Mouse (Mus musculus): ENCODE data around the gene Naglu.

Gene Naglu

DNA sequence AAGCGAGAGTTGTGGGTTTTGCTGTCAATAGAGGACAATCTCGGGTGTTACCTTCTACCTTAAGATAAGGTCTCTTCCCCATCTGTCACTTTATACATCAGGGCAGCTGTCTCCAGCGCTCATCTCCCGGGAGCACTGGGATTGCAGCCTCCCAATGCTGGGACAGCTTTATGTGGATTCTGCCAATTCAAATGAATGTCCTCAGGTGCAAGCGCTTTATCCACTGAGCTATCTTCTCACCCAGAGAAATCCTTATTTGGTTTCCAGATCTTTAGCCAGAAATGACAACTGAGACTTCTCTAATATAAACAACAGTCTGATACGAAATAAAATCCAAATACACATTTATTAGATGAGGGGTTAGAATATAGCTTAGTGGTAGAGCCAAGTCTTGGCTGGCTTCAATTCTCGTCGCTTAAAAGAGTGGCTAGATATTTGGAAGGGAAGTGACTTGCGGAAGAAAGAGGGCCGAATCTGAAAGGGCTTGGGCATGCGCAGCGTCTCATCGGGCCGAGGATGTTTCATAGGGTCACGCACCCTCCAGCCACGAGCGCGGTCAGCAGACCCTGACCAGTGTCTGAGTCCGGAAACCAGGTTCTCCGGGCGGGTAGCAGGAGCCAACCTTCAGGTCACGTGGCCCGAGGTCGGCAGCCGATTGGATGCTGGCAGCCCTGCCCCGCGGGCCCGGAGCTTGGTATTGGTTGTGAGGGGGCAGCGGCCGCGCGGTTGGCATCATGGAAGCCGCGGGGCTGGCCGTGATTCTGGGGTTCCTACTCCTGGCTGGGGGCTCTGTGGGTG is at the start of gene Naglu:
Gene Naglu (plus strand): TSS at position 622 of the 798 bp plus-strand sequence.
- DNase-seq (ENCODE audit: low spot score) = peak; percentile 96

DNA sequence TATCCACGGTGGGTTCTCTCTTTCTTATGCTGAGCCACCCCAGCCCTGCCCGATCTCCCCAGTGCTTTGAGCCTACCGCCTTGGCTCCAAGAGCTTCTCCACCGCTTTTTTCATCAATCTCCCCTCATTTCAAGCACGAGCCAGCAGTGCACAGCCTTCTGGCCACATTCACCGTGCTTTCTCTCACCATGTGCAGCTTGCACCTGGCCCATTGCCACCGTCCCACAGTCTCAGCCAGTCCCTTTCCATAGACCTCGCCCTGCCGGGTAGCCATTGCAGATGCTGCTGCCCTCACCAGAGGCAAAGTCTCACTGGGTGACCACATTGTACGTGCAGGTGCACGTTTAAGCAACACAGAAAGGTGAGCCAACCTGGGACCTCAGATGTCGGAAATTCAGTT is 46.4 kb upstream of the Naglu start:
- peak; percentile 63 for DNase-seq (ENCODE audit: low spot score)

- DNase-seq (ENCODE audit: low spot score) = no peak
These were observed 45.8 kb upstream of the Naglu start for GRCm38 (mm10) chr11:101024001-101024400.

- no peak for DNase-seq (ENCODE audit: low spot score)
These were observed 42.7 kb upstream of the Naglu start for GRCm38 (mm10) chr11:101027121-101027520.

- DNase-seq (ENCODE audit: low spot score) = no peak
These were observed 40.5 kb upstream of the Naglu start for GRCm38 (mm10) chr11:101029320-101029719.

DNA sequence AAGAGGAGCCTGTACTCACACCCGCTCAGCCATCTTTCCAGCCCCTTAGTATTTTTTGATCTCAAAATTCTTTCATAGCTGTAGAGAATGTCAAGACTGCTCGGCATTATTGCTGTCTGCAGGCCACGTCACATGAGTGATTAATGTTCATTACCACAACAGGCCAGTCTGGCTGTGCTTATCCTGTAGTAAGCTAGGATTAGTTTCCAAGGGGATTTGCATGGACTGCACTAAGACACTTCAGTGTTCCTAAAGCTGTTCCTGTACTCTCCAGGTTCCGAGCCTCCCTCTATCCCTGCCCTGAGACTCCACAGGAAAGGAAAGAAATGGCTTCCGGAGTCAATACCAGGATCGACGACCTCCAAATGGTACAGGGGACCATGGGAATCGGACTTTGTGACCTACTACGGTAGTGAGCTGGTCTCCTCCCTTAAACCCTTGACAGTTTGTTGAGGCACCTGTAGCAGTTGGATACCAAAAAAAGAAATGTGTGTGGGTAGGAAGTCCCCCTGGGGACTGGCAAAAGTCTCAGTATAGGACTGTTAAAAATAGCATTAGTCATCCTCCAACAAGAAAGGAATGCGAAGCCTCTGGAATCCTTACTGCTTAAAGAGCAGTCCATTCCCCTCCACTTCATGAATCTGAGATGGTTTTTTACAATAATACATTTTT is 39.5 kb upstream of the Naglu start:
- DNase-seq (ENCODE audit: low spot score) = no peak

DNA sequence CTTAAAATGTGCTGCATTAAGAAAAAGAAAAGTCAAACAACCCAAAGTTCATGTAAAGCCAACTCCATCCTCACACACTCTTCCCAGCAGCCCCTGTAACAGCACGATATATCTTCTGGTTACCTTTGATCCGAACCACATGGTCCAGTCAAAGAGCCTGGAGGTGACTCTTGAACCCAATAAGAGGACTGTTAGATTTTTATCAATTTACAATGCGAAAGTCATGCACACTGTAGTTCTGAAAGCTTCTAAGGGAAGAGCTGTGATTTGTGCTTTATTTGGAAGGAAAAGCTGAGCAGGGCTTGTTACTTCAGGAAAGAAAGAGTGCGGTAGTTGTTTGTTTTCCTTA is 39.0 kb upstream of the Naglu start:
- DNase-seq (ENCODE audit: low spot score) = no peak

GRCm38 (mm10) chr11:101031470-101031869 is 38.3 kb upstream of the Naglu start:
- DNase-seq (ENCODE audit: low spot score) = no peak

DNA sequence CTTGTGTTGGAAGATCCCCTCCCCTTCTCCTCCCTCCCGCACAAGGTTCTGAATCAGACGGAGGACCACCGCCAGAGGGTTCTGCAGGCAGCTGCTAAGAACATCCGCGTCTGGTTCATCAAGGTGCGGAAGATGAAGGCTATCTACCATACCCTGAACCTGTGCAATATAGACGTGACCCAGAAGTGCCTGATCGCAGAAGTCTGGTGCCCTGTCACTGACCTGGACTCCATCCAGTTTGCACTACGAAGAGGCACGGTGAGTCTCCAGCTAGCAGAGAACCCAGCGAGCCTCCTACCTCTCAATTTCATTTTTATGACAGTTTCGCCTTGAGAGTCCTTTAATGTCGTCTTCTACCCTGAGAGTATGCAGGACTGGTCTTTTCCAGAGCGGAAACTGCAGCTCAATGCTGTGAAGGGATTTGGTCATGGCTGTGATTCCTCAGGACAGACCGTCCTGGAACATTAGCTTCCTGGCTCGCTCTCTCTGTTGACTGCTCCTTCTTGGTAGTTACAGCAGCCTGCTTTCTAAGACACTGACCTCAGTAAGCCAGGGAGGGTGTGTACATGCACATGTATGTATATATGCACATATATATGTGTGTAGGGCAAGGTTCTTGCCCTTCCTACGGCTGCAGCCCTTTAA is 35.8 kb upstream of the Naglu start:
- DNase-seq (ENCODE audit: low spot score) = no peak

GRCm38 (mm10) chr11:101034614-101035327 is 35.0 kb upstream of the Naglu start:
- no peak for DNase-seq (ENCODE audit: low spot score)

DNA sequence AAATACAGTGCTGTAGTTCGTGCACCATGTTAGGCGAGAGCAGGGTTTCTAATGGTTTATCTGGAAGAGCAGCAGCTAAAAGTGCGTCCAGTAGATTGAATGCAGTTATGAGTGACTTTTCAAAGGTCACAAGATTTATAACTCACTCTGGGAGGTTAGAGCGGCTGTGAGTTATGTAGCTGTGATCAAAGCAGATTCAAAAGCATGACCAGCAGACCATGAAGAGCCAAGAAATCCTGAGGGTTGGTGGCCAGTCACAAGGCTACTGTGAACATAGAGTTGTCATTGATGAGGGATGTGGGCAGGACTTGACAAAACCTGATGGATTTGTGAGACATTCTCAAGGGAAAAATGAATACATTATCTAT is 34.5 kb upstream of the Naglu start:
- no peak for DNase-seq (ENCODE audit: low spot score)

GRCm38 (mm10) chr11:101037795-101038194 is 32.0 kb upstream of the Naglu start:
- no peak for DNase-seq (ENCODE audit: low spot score)

DNA sequence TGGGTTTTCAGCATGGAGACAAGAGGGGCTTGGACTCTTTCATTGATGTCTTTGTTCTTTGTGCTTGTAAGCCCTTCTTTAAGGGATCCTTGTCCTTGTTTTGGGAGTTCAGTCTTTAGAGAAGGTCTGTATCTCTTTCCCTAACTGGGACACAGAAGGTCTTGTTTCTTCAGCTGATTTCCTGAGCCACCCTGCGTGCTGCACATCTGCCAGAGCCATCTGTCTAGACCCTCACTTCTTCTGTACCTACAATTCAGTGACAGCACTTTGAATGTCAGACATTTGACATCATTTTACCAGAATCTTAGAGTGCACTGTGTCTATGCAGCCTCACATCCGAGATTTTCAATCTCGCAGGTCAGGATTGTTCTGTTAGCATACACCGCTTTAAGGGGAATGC is 24.0 kb upstream of the Naglu start:
- no peak for DNase-seq (ENCODE audit: low spot score)

DNA sequence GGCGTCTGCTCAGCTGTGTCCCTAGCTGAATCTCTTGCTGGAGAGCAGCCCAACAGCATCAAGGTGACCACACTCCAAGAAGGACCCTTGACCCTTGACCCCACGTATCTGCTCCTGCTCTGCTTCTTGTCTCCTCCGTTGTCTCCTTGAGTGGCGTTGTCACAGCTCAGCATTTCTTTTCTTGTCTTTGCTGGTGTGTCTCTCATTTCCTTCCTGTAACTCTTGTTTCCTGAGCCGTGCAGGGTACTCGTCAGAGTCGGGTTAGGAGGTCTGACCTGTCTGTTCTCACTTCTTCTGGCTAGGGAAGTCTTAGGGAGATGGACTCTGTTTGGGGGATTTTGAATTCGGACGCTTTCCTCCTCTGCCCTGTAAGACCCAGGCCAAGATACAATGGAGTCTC is 23.4 kb upstream of the Naglu start:
- DNase-seq (ENCODE audit: low spot score) = no peak

- DNase-seq (ENCODE audit: low spot score) = no peak
These were observed 22.3 kb upstream of the Naglu start for GRCm38 (mm10) chr11:101047502-101047901.

- no peak for DNase-seq (ENCODE audit: low spot score)
These were observed 19.5 kb upstream of the Naglu start for GRCm38 (mm10) chr11:101050359-101050758.

GRCm38 (mm10) chr11:101051051-101051493 is 18.7 kb upstream of the Naglu start:
- no peak for DNase-seq (ENCODE audit: low spot score)

GRCm38 (mm10) chr11:101051617-101052016 is 18.2 kb upstream of the Naglu start:
- no peak for DNase-seq (ENCODE audit: low spot score)

DNA sequence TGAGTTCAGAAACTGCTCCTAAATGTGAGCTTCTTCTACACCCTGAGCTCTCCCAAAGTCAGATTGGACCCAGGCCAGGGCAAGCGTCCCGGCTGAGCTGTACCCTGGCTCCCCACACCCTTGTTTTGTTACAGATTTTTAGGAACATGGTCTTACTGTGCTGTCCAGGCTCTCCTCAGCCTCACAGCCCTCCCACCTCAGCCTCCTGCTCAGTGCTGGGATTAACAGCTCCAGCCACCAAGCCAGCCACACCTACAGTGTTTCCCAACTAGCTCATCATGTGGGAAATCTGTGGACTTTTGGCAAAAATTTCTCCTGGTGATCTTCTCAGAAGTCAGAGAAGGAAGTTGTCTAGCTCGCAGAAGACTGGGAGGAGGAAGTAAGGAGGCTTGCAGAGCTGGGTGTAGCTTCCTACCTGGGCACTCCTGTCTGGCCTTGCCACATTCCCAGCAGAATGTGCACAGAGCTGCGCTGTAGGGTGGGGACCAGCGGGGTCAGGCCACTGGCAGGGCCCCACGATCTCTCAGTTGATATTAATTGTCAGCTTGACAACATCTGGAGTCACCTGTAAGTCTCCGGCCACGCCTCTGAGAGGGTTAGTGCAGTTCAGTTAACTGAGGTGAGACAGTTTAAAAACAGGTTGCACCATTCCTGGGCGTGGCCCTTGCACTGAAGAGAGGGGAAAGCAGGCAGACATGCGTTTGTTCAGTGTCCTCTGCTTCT is 16.9 kb upstream of the Naglu start:
- peak; percentile 82 for DNase-seq (ENCODE audit: low spot score)

DNA sequence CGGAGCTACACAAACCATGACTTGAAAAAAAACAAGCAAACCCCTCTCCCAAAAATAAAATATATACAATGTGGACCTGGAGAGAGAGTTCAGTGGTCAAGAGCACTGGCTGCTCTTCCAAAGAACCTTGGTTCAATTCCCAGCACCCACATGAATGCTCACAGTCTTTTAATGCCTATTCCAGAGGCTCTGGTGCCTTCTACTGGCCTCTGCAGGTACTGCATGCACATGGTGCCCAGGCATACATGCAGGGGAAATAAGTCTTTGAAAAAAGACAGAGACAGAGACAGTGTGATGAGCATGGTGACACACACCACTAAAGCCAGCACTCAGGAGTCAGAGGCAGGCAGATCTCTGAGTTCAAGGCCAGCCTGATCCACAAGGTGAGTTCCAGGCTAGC is 15.8 kb upstream of the Naglu start:
- no peak for DNase-seq (ENCODE audit: low spot score)

DNA sequence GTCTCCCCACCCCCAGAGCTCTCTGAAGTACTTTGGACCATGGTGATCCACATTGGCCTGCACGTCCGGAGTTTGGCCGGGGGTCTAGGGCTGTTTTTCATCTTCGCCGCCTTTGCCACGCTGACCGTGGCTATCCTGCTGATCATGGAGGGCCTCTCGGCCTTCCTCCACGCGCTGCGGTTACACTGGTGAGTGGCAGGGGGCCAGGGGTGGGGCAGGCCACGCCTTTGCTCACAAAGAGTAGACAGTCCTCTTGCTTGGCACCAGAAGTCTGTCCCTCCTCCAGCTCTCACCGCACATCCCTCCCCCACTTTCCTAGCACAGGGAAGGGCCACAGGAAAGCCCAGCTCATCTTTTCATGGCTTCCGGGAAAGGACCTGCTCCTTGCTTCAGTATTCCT is 14.4 kb upstream of the Naglu start:
- no peak for DNase-seq (ENCODE audit: low spot score)

DNA sequence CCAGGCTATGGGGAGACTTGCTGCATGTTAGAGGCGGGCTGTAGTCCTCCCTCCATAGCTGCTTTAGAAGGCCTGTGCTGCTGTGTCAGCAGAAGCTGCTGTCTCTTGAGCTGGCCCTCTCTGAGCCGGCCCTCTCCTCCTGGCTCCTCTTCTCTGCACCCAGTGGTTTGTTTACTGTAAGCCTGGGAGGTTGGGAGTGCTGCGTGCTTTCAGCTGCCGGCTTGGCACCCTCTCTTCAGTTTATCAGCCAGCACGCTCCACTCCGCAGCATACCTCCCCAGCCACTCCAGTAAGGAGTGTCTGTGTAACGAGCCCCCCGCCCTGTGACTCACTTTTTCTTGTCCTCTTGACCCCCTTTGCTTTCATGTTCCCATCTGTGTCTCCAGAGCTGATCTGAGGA is 12.9 kb upstream of the Naglu start:
- no peak for DNase-seq (ENCODE audit: low spot score)
